Mouse (Mus musculus): Measurements from ENCODE around the gene Cdc42se1.

GRCm38 (mm10) chr3:95267855-95268254 is 39.3 kb downstream of the Cdc42se1 start:
- TF ChIP-seq CTCF (IDR thresholded peaks at IDR 0.05; ENCODE audit: borderline replicate concordance, control insufficient read depth, extremely low read depth, insufficient read depth, low read length, poor library complexity) = no peak
- TF ChIP-seq POLR2A (IDR thresholded peaks at IDR 0.05; ENCODE audit: control insufficient read depth, extremely low read depth, insufficient read depth, low read length, poor library complexity) = no peak

All from thymus, adult 2 months (tissue).